Mouse (Mus musculus) R1 (cell line): Measurements from ENCODE around the gene Bves.

Experiments
- DNase-seq: peaks from one replicate; pipeline ENCODE4 v3.0.0-alpha.2; 2018; ENCODE audit warnings: low read depth, low spot score

Bves gene

DNA sequence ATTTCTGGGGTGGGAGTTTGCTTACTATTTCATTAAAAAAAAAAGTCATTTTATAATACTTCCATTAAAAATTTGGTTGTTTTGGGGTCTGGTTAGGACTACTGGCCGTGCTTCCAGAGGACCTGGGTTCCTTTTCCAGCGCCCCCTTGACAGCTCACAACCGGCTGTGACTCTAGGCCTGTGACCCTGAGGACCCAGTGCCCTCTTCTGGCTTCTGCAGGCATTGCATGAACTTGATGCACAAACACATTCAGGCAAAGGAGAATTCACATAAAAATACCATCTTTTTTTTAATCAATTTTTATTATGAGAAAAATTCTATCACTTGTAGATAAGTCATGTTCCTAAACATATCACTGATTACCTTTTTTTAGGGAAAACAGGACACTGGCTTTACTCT lies 12.6 kb downstream of the Bves start:
- peak; percentile 39 for DNase-seq

DNA sequence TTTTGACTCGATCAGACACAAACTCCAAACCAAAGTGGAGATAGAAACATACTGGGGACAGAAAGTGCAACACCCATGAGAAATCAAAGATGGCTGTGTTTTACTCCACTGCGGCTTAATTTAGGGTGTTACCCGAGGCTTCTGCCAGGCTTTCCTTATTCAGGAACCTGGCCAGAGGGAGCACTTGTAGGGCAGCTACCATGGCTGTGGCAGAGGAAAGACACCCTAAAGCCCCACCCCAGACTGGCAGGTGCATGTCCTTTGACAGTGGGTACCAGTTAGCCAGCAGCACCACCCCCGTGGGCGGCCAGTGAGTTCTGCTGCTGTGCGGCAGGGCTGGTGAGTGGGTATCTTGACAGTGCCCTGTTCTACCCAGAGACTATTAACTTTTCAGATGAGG lies 20.5 kb downstream of the Bves start:
- no peak for DNase-seq

DNA sequence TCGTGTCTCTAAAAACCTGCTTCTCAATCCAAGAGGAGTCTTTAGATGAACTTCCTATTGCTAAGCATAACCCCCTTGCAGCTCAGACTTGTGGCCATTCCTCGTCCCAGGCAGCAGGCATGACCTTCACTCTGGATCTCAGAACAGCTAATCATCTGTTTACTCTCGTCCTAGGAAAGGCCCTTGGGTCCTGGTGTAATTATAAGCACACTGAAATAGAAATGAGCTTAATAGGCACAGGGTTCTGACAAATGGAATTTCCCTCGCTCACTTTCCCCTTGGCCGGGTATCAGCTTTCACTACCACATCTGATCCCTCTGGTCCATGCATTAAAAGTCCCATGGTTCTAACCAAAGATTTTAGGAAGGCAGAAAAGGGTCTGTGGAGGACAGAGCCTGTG lies 27.8 kb downstream of the Bves start:
- DNase-seq, result no peak

DNA sequence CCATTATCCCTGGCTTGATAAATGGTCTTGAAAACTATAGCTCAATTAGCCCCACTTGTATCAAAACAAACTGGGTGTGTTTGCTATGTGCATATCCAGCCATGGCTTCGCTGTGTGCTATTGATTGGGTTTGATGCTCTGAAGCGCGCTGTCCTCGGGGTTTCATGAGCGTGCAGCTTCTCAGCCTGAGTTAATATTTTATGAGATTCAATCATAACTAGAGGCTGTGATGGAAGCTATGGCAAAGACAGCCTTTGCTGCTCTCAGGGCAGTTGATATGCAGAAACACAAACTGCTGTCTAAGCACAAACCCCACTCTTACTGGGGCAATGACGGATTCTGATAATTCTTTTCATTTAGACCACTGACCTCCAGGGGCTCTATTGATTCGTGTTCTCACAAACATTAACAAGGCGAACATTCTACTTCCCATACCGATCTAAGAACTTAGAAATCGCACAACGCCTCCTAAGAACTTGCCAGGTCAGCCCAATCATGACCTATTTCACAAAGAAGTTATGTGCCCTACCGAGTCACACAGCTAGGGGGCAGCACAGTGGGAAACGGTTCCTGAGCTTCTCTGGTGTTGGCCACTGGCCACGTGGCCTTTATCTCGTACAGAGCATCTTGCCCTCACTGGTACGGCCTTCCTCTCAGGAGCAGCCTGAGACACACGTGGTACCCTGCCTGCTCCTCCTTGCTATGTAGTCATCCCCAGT lies 31.6 kb downstream of the Bves start:
- DNase-seq, result no peak

DNA sequence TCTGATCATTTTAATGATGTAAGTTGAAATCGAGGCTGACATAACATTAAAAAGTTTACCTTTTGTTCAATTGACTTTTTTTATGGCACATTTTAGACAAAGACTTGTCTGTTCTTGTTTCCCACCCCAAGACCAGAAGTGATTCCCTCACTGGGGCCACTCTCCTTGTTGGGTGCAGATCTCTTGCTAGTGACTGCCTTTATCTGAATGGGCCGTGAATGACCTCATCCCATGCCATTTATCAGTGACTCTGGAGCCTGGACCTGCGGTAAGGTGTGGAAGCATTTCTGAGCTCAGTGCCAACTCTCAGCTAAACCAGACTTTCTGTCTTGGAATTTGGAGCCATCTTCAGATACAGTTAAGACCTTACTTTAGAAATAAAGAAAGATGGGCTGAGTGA lies 34.1 kb downstream of the Bves start:
- DNase-seq, result no peak

DNA sequence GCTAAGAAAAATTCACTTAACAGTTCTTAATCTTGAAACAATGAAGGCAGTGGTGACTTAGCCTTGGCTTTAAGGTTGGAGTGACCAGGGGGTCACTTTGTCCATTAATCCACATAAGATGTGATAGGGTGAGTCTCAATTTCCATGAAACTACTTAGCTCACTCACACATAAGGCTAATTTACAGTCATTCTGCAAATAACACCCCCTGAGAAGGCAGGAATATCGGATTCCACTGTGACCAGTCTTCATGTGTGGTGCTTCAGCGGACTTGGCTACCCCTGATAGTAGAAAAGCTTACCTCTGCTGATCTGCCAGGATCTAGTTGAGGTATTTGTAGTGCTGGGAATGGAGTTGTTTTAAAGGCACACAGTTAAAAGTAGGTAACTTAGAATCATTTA lies 35.0 kb downstream of the Bves start:
- DNase-seq, result no peak

DNA sequence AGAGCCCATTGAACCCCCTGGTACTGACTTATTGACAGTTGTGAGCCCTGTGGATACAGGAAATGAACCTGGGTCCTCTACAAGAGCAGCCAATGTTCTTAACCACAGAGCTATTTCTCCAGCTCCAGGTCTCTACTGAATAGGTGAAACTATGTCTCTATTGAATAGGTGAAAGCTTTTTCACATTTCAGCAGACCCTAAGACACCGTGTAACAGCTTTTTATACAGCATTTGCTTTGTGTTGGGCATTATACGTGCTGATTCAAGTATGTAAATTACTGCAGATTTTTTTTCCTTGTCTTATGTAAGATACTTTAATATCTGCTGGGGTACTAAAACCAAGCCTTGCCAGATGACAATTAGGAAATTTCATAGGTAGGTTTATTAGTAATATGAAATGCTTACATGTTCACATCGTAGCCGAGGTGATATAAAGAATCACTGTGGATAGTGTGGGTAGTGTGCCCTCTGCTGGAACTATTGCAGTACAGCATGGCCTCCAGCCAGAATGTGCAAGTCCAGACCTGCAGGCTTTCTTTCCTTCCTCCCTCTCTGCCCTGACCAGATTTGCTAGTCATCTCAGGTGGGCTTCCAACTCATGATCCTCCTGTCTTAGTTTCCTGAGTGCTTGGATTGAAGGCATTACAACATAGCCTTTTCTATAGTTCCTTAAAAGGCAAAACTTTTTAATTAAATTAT lies 37.6 kb downstream of the Bves start:
- DNase-seq, result peak; percentile 74

DNA sequence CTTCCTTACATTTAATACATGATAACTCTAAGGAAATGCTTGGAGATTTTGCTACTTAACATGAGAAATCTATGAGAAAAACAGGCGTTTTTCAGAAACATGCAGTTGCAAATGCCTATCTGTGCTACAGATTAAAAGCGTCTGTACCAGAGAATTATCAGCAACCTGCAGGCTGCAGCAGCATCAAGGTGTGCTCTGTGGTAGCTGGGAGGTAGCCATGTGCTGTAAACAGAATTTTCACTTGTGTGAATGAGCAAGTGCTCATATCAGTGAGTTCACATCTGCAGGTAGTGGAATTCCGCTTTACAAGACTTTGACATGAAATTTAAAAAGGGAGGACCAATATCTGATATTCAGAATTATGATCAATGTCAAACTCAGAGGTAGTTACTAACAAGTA lies 42.7 kb downstream of the Bves start:
- no peak for DNase-seq

DNA sequence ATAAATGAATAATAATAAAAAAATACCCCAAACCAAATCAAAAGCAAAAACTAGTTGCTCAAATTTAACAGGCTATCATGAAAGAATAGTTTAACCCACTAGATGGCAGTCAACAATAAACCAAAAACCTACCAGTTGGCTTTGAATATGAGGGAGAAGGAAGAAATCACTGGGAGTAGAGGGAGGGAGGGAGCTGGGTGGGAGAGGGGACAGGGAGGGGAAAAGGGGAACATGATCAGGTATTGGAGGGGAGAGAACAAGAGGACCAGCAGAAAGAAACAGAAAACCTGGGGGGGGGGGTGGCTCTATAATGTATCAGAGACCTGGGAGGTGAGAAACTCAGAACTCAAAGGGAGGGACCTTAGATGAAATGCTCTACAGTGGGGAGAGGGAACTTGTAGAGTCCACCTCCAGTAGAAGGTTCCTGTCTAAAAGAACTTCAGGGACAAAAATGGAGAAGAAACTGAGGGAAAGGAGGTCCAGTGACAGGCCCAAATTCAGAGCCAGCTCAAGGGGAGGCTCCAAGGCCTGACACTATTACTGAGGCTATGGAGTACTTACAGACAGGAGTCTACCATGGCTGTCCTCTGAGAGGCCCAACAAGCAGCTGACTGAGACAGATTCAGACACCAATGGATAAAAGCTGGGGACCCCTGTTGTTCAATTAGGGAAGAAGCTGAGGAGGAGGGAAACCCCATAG lies 46.5 kb downstream of the Bves start:
- DNase-seq, result peak; percentile 17

DNA sequence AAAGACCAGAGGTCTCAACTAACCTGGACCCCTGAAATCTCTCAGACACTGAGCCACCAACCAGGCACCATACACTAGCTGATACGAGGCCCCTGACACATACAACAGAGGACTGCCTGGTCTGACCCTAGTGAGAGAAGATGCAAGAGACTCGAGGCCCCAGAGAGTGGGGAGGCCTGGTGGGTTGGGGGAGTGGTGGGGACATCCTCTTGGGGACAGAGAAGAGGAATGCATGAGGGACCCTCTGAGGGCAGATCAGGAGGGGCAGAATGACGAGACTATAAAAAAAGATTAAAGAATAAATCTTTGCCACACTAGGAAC lies 47.0 kb downstream of the Bves start:
- no peak for DNase-seq

DNA sequence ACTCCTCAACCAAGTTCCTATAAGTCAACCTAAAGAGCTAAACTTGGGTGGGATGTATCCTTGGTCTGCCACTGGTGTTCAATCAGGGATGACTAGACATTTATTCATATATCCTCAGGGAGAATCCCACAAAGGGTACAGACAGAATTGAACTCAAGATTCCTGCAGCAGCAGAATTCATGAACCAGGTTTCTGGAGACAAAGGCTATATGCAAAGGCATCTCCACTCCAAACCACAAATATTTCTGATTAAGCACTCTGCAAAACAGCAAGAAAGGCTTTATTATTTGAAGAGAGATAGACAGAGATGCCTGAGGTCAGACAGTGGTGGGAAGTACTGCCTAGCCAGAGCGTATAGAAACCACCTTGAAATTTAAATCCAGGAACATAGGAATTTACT lies 62.6 kb downstream of the Bves start:
- DNase-seq, result no peak

DNA sequence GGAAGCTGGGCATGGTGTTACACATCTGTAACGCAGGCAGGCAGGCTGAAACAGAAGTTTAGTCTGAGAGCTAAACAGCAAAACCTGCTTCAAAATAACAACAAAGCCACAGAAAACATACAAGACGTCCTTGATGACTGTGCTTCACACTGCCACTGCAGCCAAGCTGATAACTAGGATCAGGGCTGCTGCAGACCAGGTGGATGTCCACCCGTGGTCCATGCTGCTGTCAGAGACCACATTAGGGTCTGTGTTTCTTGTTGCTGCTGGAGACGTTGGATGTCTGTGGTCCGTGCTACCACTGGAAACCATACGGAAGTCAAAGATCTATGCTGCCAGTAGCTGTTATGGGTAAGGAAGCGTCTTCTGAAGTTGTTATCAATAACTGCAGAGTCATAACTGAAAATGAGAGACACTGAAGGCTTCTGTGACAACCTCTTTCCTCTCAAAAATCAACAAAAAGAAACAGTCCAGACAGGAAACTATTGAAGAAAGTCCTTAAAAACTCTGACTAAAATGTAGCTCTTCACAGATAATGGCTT lies 64.2 kb downstream of the Bves start:
- no peak for DNase-seq

DNA sequence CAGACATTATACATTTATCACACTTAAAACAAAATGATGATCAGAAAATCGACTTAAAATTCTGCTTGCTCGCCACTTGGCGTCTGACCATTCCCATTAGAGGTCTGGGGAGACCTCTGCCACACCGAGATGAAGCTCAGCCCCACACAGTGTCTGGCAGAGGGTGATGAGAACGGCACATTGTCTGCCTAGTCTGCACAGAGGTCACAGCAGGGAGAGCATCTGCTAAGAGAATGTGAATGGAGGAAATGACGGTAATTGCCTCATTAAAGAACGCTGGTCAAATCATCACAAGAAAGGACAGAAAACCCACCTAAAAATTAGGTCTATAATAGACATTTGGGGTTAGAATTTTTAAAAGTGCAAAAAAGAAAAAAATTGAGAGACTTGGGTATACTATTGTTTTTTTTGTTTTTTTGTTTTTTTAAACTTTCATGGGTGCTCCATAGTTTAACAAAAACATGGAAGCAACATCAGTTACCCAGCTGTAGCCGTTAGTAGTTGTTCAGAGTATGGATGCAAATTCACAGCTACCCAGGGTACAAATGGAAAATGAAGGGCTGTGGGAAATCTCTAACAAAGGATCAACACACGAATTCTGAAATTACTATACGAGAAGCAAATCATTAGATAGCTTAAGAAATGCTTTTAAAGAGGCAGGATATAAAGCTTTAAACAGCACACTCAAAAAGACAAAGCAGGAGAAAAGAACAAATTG lies 75.2 kb downstream of the Bves start:
- DNase-seq, result peak; percentile 11

DNA sequence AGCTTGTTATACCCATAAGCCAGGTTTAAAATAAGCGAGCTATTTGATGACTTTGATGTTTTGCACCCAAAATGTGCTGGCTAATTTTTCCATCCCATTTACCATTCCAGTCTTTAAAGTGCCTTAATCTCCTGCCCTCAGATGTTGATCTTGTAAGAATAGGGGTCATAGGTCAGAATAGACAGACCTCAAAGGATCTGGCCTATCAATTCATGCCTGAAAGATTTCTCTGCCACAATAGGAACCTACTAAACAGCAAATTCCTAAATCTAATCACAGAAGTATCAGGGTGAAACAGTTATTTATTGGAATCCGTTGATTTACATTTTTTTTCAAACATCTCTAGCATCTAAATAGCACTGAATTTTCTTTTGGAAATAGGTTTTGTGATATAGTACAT lies 76.2 kb downstream of the Bves start:
- DNase-seq, result no peak

DNA sequence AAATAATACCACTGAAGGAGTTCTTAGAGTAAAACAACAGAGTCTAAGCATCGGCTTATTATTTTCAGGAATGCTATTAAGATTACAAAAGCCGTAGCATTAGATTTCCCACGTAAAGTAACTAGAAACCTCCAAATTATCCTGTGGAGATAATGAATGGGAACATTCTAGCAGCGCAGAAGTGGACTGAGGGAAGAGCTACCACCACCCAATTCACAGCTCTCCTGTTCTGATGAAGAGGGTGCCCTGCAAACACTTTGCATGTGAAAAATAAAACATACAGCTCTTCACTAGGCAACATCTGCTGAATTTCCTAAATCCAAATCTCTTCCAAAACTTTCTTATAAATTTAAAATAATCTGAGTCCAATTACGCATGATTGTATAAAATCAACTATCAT lies 76.6 kb downstream of the Bves start:
- DNase-seq, result no peak
